Mouse (Mus musculus): ENCODE data around the gene Serpinb8. TPM values are rescaled to one million over a fixed set of nuclear protein-coding genes. Genes with fewer than 3 reads are reported as not detected.
A peak's percentile ranks its signal among the peaks of the same experiment; 100 is the strongest.

Gene Serpinb8
- polyA plus RNA-seq, 2 experiments, result 2.6 to 8.1 TPM

- Histone ChIP-seq H3K9me3 (ENCODE audit: control insufficient read depth, low read length) (no peaks in the 10 kb centered on the region), H3K36me3 (ENCODE audit: control insufficient read depth, insufficient read depth, low read length) (no peaks in the 10 kb centered on the region), H3K9ac (ENCODE audit: low read depth, low read length, severe bottlenecking) (no peak overlapping the region), H3K4me2 (replicated peaks; ENCODE audit: low read depth, low read length, severe bottlenecking) (no peak overlapping the region), H3K4me1 (ENCODE audit: control insufficient read depth, insufficient read depth, low read length) (no peaks in the 10 kb centered on the region), H3K27ac (replicated peaks; ENCODE audit: low read depth, low read length) (no peak overlapping the region), H3K27me3 (ENCODE audit: control insufficient read depth, insufficient read depth, low read length) (no peaks in the 10 kb centered on the region), H3K4me3 (replicated peaks; ENCODE audit: low read length) (no peak overlapping the region)
- ATAC-seq (ENCODE audit: low FRiP score, low read depth) (no peak), DNase-seq (ENCODE audit: low spot score) (no peak)
- no peak for TF ChIP-seq POLR2A (IDR thresholded peaks at IDR 0.05; ENCODE audit: borderline replicate concordance, extremely low read depth, insufficient read depth, insufficient read length)
Measured at GRCm38 (mm10) chr1:107588206-107588605, 1.6 kb upstream of the Serpinb8 start.

GRCm38 (mm10) chr1:107588642-107589041, 1.2 kb upstream of the Serpinb8 start:
- WGBS, result 51% methylated on average over 1 of the region's 1 CpGs
- no peak overlapping the region for H3K9ac ChIP-seq (ENCODE audit: low read depth, low read length, severe bottlenecking)
- no peak overlapping the region for H3K4me3 ChIP-seq (replicated peaks; ENCODE audit: low read length)
- DNase-seq (ENCODE audit: low spot score), result no peak
- ATAC-seq (ENCODE audit: low FRiP score, low read depth), result no peak
- no peak for TF ChIP-seq POLR2A (IDR thresholded peaks at IDR 0.05; ENCODE audit: borderline replicate concordance, extremely low read depth, insufficient read depth, insufficient read length)
- H3K27ac ChIP-seq (replicated peaks; ENCODE audit: low read depth, low read length), result no peak overlapping the region
- H3K27me3 ChIP-seq (ENCODE audit: control insufficient read depth, insufficient read depth, low read length), result no peaks in the 10 kb centered on the region
- H3K4me1 ChIP-seq (ENCODE audit: control insufficient read depth, insufficient read depth, low read length), result no peaks in the 10 kb centered on the region
- H3K36me3 ChIP-seq (ENCODE audit: control insufficient read depth, insufficient read depth, low read length), result no peaks in the 10 kb centered on the region
- no peak overlapping the region for H3K4me2 ChIP-seq (replicated peaks; ENCODE audit: low read depth, low read length, severe bottlenecking)
- no peaks in the 10 kb centered on the region for H3K9me3 ChIP-seq (ENCODE audit: control insufficient read depth, low read length)

- H3K4me2 ChIP-seq (replicated peaks; ENCODE audit: low read depth, low read length, severe bottlenecking), result no peak overlapping the region
- no peak overlapping the region for H3K4me3 ChIP-seq (replicated peaks; ENCODE audit: low read length)
- WGBS, result 69% methylated on average over 3 of the region's 3 CpGs
- no peak for TF ChIP-seq POLR2A (IDR thresholded peaks at IDR 0.05; ENCODE audit: borderline replicate concordance, extremely low read depth, insufficient read depth, insufficient read length)
- ATAC-seq (ENCODE audit: low FRiP score, low read depth) (no peak), DNase-seq (ENCODE audit: low spot score) (no peak)
- no peaks in the 10 kb centered on the region for H3K27me3 ChIP-seq (ENCODE audit: control insufficient read depth, insufficient read depth, low read length)
- no peaks in the 10 kb centered on the region for H3K9me3 ChIP-seq (ENCODE audit: control insufficient read depth, low read length)
- H3K27ac ChIP-seq (replicated peaks; ENCODE audit: low read depth, low read length), result no peak overlapping the region
- no peaks in the 10 kb centered on the region for H3K4me1 ChIP-seq (ENCODE audit: control insufficient read depth, insufficient read depth, low read length)
- H3K36me3 ChIP-seq (ENCODE audit: control insufficient read depth, insufficient read depth, low read length), result no peaks in the 10 kb centered on the region
- no peak overlapping the region for H3K9ac ChIP-seq (ENCODE audit: low read depth, low read length, severe bottlenecking)
Measured at GRCm38 (mm10) chr1:107592644-107593043, 2.8 kb downstream of the Serpinb8 start.

GRCm38 (mm10) chr1:107593469-107593868, 3.7 kb downstream of the Serpinb8 start:
- DNase-seq (ENCODE audit: low spot score) (no peak), ATAC-seq (ENCODE audit: low FRiP score, low read depth) (no peak)
- H3K27me3 ChIP-seq (ENCODE audit: control insufficient read depth, insufficient read depth, low read length), result no peaks in the 10 kb centered on the region
- WGBS, result 70% methylated on average over 2 of the region's 2 CpGs
- H3K27ac ChIP-seq (replicated peaks; ENCODE audit: low read depth, low read length), result no peak overlapping the region
- H3K4me2 ChIP-seq (replicated peaks; ENCODE audit: low read depth, low read length, severe bottlenecking), result no peak overlapping the region
- TF ChIP-seq POLR2A (IDR thresholded peaks at IDR 0.05; ENCODE audit: borderline replicate concordance, extremely low read depth, insufficient read depth, insufficient read length), result no peak
- no peaks in the 10 kb centered on the region for H3K36me3 ChIP-seq (ENCODE audit: control insufficient read depth, insufficient read depth, low read length)
- H3K4me3 ChIP-seq (replicated peaks; ENCODE audit: low read length), result no peak overlapping the region
- no peak overlapping the region for H3K9ac ChIP-seq (ENCODE audit: low read depth, low read length, severe bottlenecking)
- no peaks in the 10 kb centered on the region for H3K4me1 ChIP-seq (ENCODE audit: control insufficient read depth, insufficient read depth, low read length)
- H3K9me3 ChIP-seq (ENCODE audit: control insufficient read depth, low read length), result no peaks in the 10 kb centered on the region

- ATAC-seq (ENCODE audit: low FRiP score, low read depth) (no peak), DNase-seq (ENCODE audit: low spot score) (no peak)
- no peak overlapping the region for H3K27ac ChIP-seq (replicated peaks; ENCODE audit: low read depth, low read length)
- no peaks in the 10 kb centered on the region for H3K4me1 ChIP-seq (ENCODE audit: control insufficient read depth, insufficient read depth, low read length)
- no peaks in the 10 kb centered on the region for H3K36me3 ChIP-seq (ENCODE audit: control insufficient read depth, insufficient read depth, low read length)
- H3K9ac ChIP-seq (ENCODE audit: low read depth, low read length, severe bottlenecking), result no peak overlapping the region
- no peaks in the 10 kb centered on the region for H3K27me3 ChIP-seq (ENCODE audit: control insufficient read depth, insufficient read depth, low read length)
- no peak overlapping the region for H3K4me2 ChIP-seq (replicated peaks; ENCODE audit: low read depth, low read length, severe bottlenecking)
- H3K9me3 ChIP-seq (ENCODE audit: control insufficient read depth, low read length), result no peaks in the 10 kb centered on the region
- no peak for TF ChIP-seq POLR2A (IDR thresholded peaks at IDR 0.05; ENCODE audit: borderline replicate concordance, extremely low read depth, insufficient read depth, insufficient read length)
- H3K4me3 ChIP-seq (replicated peaks; ENCODE audit: low read length), result no peak overlapping the region
Measured at GRCm38 (mm10) chr1:107596874-107597273, 7.1 kb downstream of the Serpinb8 start.

GRCm38 (mm10) chr1:107598476-107598875, 8.7 kb downstream of the Serpinb8 start:
- H3K9ac ChIP-seq (ENCODE audit: low read depth, low read length, severe bottlenecking), result no peak overlapping the region
- no peaks in the 10 kb centered on the region for H3K9me3 ChIP-seq (ENCODE audit: control insufficient read depth, low read length)
- DNase-seq (ENCODE audit: low spot score) (peak; percentile 14), ATAC-seq (ENCODE audit: low FRiP score, low read depth) (no peak)
- no peaks in the 10 kb centered on the region for H3K36me3 ChIP-seq (ENCODE audit: control insufficient read depth, insufficient read depth, low read length)
- H3K27me3 ChIP-seq (ENCODE audit: control insufficient read depth, insufficient read depth, low read length), result no peaks in the 10 kb centered on the region
- no peaks in the 10 kb centered on the region for H3K4me1 ChIP-seq (ENCODE audit: control insufficient read depth, insufficient read depth, low read length)
- no peak overlapping the region for H3K27ac ChIP-seq (replicated peaks; ENCODE audit: low read depth, low read length)
- TF ChIP-seq POLR2A (IDR thresholded peaks at IDR 0.05; ENCODE audit: borderline replicate concordance, extremely low read depth, insufficient read depth, insufficient read length), result no peak
- no peak overlapping the region for H3K4me3 ChIP-seq (replicated peaks; ENCODE audit: low read length)
- H3K4me2 ChIP-seq (replicated peaks; ENCODE audit: low read depth, low read length, severe bottlenecking), result no peak overlapping the region

Measured in limb, embryonic 14.5 days (tissue).